Mouse (Mus musculus): ENCODE data around the gene 0610037L13Rik. TPM values are rescaled to one million over a fixed set of nuclear protein-coding genes. Genes with fewer than 3 reads are reported as not detected.

Gene 0610037L13Rik
- polyA plus RNA-seq, 1 experiment from 2014 or later, result 98.6 TPM

DNA sequence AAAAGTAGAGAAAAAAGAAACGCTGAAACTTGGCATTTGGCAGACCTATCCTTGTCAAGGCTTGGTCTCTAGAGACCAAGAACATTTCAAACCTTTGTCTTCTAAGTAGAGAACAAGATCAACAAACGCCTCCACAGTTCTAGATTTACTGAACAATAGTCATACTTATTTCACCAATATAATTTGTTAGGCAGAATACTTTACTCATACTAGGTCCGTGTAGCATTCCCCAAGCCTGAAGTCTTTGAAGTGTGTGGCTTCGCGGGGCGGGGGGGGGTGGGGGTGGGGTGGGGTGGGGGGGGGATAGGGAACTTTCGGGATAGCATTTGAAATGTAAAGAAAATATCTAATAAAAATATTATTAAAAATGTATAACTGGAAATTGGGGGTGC, 34.2 kb downstream of the 0610037L13Rik start:
- peak overlapping the region; percentile 69 for H3K4me3 ChIP-seq (ENCODE audit: low read length)
- peaks cover 7% of the 10 kb centered on the region; the same call in 1 of the 2 replicates for H3K4me1 ChIP-seq (ENCODE audit: control insufficient read depth, insufficient read depth, low read depth, low read length)
- no peaks in the 10 kb centered on the region for H3K36me3 ChIP-seq (ENCODE audit: control insufficient read depth, insufficient read depth, low read length)
- no peaks in the 10 kb centered on the region for H3K27me3 ChIP-seq (replicated peaks; ENCODE audit: control insufficient read depth, insufficient read depth, low read length)
- H3K9me3 ChIP-seq (ENCODE audit: control insufficient read depth, low read length), result no peaks in the 10 kb centered on the region
- ATAC-seq, result no peak
- H3K27ac ChIP-seq (ENCODE audit: low read depth, low read length), result no peak overlapping the region
- H3K4me2 ChIP-seq (ENCODE audit: low read length), result peak overlapping the region; percentile 72
- 48% methylated on average over 7 of the region's 7 CpGs for WGBS
- H3K9ac ChIP-seq (ENCODE audit: low read depth, low read length), result peak overlapping the region; percentile 79; the same call in 1 of the 2 replicates

DNA sequence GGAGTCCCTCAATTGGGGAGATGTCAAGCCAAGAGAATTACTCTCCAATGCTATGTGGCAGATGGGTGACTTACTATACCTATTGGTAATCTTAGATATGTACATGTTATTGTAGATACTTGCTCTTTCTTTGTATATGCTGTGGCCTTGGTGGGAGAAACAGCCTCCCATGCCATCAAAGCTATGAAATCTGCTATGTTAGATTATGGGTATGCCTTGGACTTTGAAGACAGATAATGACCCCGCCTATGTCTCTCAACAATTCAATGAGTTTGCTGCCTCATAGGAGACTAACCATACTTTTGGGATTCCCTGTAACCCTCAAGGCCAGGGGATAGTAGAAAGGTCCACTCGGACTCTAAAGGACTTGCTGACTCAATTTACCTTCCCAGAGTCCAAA, 38.7 kb downstream of the 0610037L13Rik start:
- no peak for ATAC-seq
- no peaks in the 10 kb centered on the region for H3K4me1 ChIP-seq (ENCODE audit: control insufficient read depth, insufficient read depth, low read depth, low read length)

DNA sequence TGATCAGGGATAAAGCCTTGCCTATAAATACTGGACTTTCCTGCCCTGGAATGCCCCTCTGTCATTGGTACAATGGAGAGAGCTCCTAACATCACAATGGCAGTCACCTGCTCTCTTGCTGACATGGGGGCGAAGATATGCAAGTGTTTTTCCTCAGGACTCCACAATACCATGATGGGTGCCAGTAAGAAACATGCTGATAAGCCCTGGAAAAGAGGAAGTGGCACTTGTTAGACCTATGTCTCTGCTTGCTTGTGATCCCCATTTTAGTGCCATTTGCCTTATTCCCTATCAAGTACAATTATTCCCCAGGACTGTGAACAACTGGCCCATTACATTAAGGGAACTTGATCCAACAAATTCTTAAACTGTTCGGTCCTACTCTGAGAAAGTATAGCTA, 39.1 kb downstream of the 0610037L13Rik start:
- H3K4me1 ChIP-seq (ENCODE audit: control insufficient read depth, insufficient read depth, low read depth, low read length), result no peaks in the 10 kb centered on the region
- no peak overlapping the region for H3K27ac ChIP-seq (ENCODE audit: low read depth, low read length)
- H3K9ac ChIP-seq (ENCODE audit: low read depth, low read length), result no peak overlapping the region
- ATAC-seq, result no peak
- H3K4me3 ChIP-seq (ENCODE audit: low read length), result no peak overlapping the region
- no peaks in the 10 kb centered on the region for H3K9me3 ChIP-seq (ENCODE audit: control insufficient read depth, low read length)
- no peaks in the 10 kb centered on the region for H3K36me3 ChIP-seq (ENCODE audit: control insufficient read depth, insufficient read depth, low read length)
- 84% methylated on average over 2 of the region's 2 CpGs for WGBS
- no peaks in the 10 kb centered on the region for H3K27me3 ChIP-seq (replicated peaks; ENCODE audit: control insufficient read depth, insufficient read depth, low read length)
- no peak overlapping the region for H3K4me2 ChIP-seq (ENCODE audit: low read length)

More for the DNA sequence above, 38.7 kb downstream of the 0610037L13Rik start:
- H3K27me3 ChIP-seq (replicated peaks; ENCODE audit: control insufficient read depth, insufficient read depth, low read length), result no peaks in the 10 kb centered on the region
- WGBS, result 79% methylated on average over 2 of the region's 2 CpGs
- H3K36me3 ChIP-seq (ENCODE audit: control insufficient read depth, insufficient read depth, low read length), result no peaks in the 10 kb centered on the region
- no peak overlapping the region for H3K4me2 ChIP-seq (ENCODE audit: low read length)
- no peak overlapping the region for H3K27ac ChIP-seq (ENCODE audit: low read depth, low read length)
- no peak overlapping the region for H3K9ac ChIP-seq (ENCODE audit: low read depth, low read length)
- no peaks in the 10 kb centered on the region for H3K9me3 ChIP-seq (ENCODE audit: control insufficient read depth, low read length)
- no peak overlapping the region for H3K4me3 ChIP-seq (ENCODE audit: low read length)

DNA sequence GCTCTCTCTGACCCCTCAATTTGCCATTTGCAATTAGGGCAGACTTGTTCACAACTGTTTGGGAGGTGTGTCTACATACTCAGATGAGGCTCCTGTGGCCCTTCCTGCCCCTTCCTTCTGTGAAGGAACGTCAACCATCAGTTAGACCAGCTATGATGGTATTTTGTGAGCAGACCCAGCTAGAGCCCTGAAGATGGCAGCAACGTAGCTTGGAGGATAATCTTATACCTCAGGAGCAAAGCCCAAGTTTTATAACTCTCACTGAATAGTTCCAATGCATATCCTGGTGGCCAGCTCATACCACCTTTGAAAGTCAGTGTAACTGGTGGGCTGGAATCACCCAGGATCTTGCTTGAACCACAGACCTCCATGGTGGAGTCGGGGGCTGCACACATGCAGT, 41.8 kb downstream of the 0610037L13Rik start:
- WGBS, result 72% methylated on average over 3 of the region's 3 CpGs
- H3K4me2 ChIP-seq (ENCODE audit: low read length), result no peak overlapping the region
- H3K9me3 ChIP-seq (ENCODE audit: control insufficient read depth, low read length), result no peaks in the 10 kb centered on the region
- no peaks in the 10 kb centered on the region for H3K27me3 ChIP-seq (replicated peaks; ENCODE audit: control insufficient read depth, insufficient read depth, low read length)
- no peak overlapping the region for H3K9ac ChIP-seq (ENCODE audit: low read depth, low read length)
- ATAC-seq, result no peak
- no peaks in the 10 kb centered on the region for H3K4me1 ChIP-seq (ENCODE audit: control insufficient read depth, insufficient read depth, low read depth, low read length)
- H3K36me3 ChIP-seq (ENCODE audit: control insufficient read depth, insufficient read depth, low read length), result no peaks in the 10 kb centered on the region
- H3K27ac ChIP-seq (ENCODE audit: low read depth, low read length), result no peak overlapping the region
- no peak overlapping the region for H3K4me3 ChIP-seq (ENCODE audit: low read length)

DNA sequence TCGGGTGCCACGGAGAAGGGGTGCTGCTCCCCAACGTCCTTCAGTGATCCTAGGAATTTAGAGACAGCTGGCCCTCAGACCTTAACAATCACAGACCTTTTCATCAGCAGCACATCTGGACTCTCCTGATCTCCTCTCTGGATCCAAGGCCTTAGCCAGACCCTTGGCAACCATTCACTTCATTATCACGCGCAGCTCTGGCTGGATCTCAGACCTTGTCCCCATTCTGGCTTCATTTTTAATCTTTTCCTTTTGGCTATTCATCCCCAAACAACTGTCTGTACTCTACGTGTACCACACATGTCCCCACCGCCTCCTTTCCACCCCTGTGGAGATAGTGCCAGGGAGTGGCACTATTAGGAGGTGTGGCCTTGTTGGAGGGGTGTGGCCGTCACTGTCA, 43.6 kb downstream of the 0610037L13Rik start:
- no peak overlapping the region for H3K27ac ChIP-seq (ENCODE audit: low read depth, low read length)
- H3K36me3 ChIP-seq (ENCODE audit: control insufficient read depth, insufficient read depth, low read length), result no peaks in the 10 kb centered on the region
- WGBS, result 78% methylated on average over 8 of the region's 8 CpGs

DNA sequence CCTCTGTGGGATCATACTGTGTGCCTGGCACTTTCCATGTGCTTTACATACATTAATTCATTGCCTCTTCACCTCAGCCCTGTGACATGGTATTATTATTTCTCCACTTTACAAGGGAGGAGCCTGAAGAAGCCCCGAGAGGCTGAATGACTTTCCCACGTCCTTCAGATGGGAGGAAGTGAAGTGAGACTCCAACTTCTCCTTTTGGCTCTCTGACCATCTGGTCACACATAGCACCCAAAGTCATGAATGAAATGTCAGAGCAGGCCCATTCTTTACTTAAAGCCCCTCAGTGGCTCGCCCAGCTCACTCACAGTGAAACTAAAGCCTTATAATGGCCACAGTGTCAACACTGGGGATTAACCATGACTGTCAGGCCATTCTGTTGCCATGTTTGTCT, 45.6 kb downstream of the 0610037L13Rik start:
- no peak for ATAC-seq
- no peaks in the 10 kb centered on the region for H3K27me3 ChIP-seq (replicated peaks; ENCODE audit: control insufficient read depth, insufficient read depth, low read length)
- no peak overlapping the region for H3K27ac ChIP-seq (ENCODE audit: low read depth, low read length)
- H3K9ac ChIP-seq (ENCODE audit: low read depth, low read length), result no peak overlapping the region
- WGBS, result 65% methylated on average over 3 of the region's 3 CpGs
- H3K36me3 ChIP-seq (ENCODE audit: control insufficient read depth, insufficient read depth, low read length), result no peaks in the 10 kb centered on the region
- H3K4me1 ChIP-seq (ENCODE audit: control insufficient read depth, insufficient read depth, low read depth, low read length), result no peaks in the 10 kb centered on the region
- no peak overlapping the region for H3K4me3 ChIP-seq (ENCODE audit: low read length)
- H3K9me3 ChIP-seq (ENCODE audit: control insufficient read depth, low read length), result no peaks in the 10 kb centered on the region
- no peak overlapping the region for H3K4me2 ChIP-seq (ENCODE audit: low read length)

More for the DNA sequence above, 43.6 kb downstream of the 0610037L13Rik start:
- H3K9ac ChIP-seq (ENCODE audit: low read depth, low read length), result no peak overlapping the region
- H3K4me1 ChIP-seq (ENCODE audit: control insufficient read depth, insufficient read depth, low read depth, low read length), result no peaks in the 10 kb centered on the region
- no peak overlapping the region for H3K4me2 ChIP-seq (ENCODE audit: low read length)
- H3K27me3 ChIP-seq (replicated peaks; ENCODE audit: control insufficient read depth, insufficient read depth, low read length), result no peaks in the 10 kb centered on the region
- H3K4me3 ChIP-seq (ENCODE audit: low read length), result no peak overlapping the region
- ATAC-seq, result no peak
- H3K9me3 ChIP-seq (ENCODE audit: control insufficient read depth, low read length), result no peaks in the 10 kb centered on the region

DNA sequence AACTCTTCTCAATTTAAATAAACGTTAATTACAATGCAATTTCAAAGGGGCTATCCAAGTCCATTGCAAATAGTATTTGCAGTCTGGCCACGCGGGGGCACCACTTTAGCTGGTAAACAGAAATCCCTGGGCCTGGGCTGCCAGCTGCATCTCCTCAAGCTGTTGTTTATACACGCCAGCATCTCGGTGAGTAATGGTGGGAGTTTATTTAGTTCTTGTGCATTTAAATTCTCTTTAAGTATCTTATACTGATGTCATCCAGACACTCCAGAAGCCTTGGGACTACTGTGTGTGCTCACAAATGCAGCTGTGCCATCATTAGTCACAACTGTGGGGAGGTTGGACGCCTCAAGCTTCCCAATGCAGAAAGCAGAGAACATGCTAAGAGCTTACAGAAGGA, 47.7 kb downstream of the 0610037L13Rik start:
- Histone ChIP-seq H3K4me3 (ENCODE audit: low read length) (no peak overlapping the region), H3K27ac (ENCODE audit: low read depth, low read length) (no peak overlapping the region), H3K36me3 (ENCODE audit: control insufficient read depth, insufficient read depth, low read length) (no peaks in the 10 kb centered on the region), H3K27me3 (replicated peaks; ENCODE audit: control insufficient read depth, insufficient read depth, low read length) (no peaks in the 10 kb centered on the region), H3K9ac (ENCODE audit: low read depth, low read length) (no peak overlapping the region), H3K4me1 (ENCODE audit: control insufficient read depth, insufficient read depth, low read depth, low read length) (no peaks in the 10 kb centered on the region), H3K4me2 (ENCODE audit: low read length) (no peak overlapping the region), H3K9me3 (ENCODE audit: control insufficient read depth, low read length) (no peaks in the 10 kb centered on the region)
- ATAC-seq, result 0 out of 2 replicates have a peak, but pooled peaks have one; percentile 48
- WGBS, result 20% methylated on average over 6 of the region's 6 CpGs

DNA sequence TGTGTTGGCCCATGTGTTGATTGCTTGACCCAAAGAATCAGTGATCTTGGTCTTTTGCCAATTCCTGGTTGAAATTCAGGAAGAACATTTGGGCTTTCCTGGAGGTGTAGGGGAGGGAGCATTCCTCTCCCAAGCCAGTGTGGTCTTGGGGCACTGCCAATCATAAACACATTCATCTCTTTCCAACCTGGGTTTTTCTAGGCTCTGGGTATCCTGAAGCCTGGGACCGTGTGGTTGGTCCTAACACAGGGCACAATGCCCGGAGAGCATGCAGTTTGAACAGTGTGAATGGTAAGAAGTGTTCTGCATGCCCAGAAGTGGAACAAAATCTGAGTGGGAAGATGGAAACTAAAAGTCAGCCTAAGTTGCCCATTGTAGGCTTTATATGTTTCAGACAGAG, 48.5 kb downstream of the 0610037L13Rik start:
- H3K9me3 ChIP-seq (ENCODE audit: control insufficient read depth, low read length), result no peaks in the 10 kb centered on the region
- ATAC-seq, result no peak
- H3K27ac ChIP-seq (ENCODE audit: low read depth, low read length), result no peak overlapping the region
- no peak overlapping the region for H3K4me2 ChIP-seq (ENCODE audit: low read length)
- no peaks in the 10 kb centered on the region for H3K27me3 ChIP-seq (replicated peaks; ENCODE audit: control insufficient read depth, insufficient read depth, low read length)
- no peaks in the 10 kb centered on the region for H3K4me1 ChIP-seq (ENCODE audit: control insufficient read depth, insufficient read depth, low read depth, low read length)
- no peak overlapping the region for H3K4me3 ChIP-seq (ENCODE audit: low read length)
- 73% methylated on average over 2 of the region's 2 CpGs for WGBS
- no peaks in the 10 kb centered on the region for H3K36me3 ChIP-seq (ENCODE audit: control insufficient read depth, insufficient read depth, low read length)
- no peak overlapping the region for H3K9ac ChIP-seq (ENCODE audit: low read depth, low read length)

DNA sequence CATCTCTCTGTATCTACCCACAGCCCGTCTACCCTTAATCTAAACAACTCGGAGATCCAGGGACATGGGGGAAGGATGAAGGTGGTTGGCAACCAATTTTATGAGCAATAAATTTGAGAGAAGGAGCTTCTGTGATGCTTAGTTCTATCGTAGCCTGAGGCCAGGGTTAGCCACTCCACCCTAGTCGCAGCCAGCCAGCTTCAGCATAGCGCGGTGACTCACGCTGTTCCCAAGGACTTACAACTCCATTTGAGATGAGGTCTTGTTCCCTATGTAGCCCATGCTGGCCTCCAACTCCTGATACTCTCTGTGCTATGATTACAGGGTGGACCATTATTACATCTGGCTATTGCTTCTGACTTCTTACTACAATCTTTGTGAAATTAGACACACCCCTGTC, 53.1 kb downstream of the 0610037L13Rik start:
- 92% methylated on average over 7 of the region's 7 CpGs for WGBS
- H3K9me3 ChIP-seq (ENCODE audit: control insufficient read depth, low read length), result no peaks in the 10 kb centered on the region
- no peaks in the 10 kb centered on the region for H3K36me3 ChIP-seq (ENCODE audit: control insufficient read depth, insufficient read depth, low read length)
- no peaks in the 10 kb centered on the region for H3K27me3 ChIP-seq (replicated peaks; ENCODE audit: control insufficient read depth, insufficient read depth, low read length)
- H3K4me1 ChIP-seq (ENCODE audit: control insufficient read depth, insufficient read depth, low read depth, low read length), result no peaks in the 10 kb centered on the region; the same call in 1 of the 2 replicates
- no peak overlapping the region for H3K4me2 ChIP-seq (ENCODE audit: low read length)
- no peak overlapping the region for H3K9ac ChIP-seq (ENCODE audit: low read depth, low read length)
- H3K27ac ChIP-seq (ENCODE audit: low read depth, low read length), result no peak overlapping the region
- no peak overlapping the region for H3K4me3 ChIP-seq (ENCODE audit: low read length)
- ATAC-seq, result no peak

DNA sequence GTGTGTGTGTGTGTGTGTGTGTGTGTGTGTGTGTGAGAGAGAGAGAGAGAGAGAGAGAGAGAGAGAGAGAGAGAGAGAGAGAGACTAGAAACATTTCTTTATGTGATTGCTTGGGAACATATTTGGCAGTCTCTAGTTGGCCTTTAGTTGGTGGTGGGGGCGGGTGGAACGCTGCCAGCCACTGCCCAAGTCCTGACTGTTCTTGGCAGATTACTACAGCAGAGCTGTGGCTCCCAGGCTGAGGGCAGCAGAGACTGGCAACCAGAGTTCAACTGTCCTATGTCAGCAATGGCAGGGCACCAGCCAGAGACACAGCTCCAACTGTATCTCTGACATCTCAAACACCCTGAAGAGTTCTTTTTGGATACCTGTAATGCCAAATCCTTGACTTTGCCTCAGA, 54.5 kb downstream of the 0610037L13Rik start:
- Histone ChIP-seq H3K4me1 (ENCODE audit: control insufficient read depth, insufficient read depth, low read depth, low read length) (no peaks in the 10 kb centered on the region; the same call in 1 of the 2 replicates), H3K27ac (ENCODE audit: low read depth, low read length) (no peak overlapping the region), H3K4me3 (ENCODE audit: low read length) (no peak overlapping the region), H3K9ac (ENCODE audit: low read depth, low read length) (no peak overlapping the region), H3K4me2 (ENCODE audit: low read length) (no peak overlapping the region), H3K36me3 (ENCODE audit: control insufficient read depth, insufficient read depth, low read length) (no peaks in the 10 kb centered on the region), H3K9me3 (ENCODE audit: control insufficient read depth, low read length) (no peaks in the 10 kb centered on the region), H3K27me3 (replicated peaks; ENCODE audit: control insufficient read depth, insufficient read depth, low read length) (no peaks in the 10 kb centered on the region)
- WGBS, result 56% methylated on average over 2 of the region's 2 CpGs
- peak; percentile 54; the same call in 1 of the 2 replicates for ATAC-seq

Measured in hindbrain, embryonic 16.5 days (tissue).